Mouse (Mus musculus): Measurements from ENCODE around the gene Olfr576. TPM values are rescaled to one million over a fixed set of nuclear protein-coding genes. Genes with fewer than 3 reads are reported as not detected.

The Olfr576 gene
- polyA plus RNA-seq, 1 experiment from 2014 or later: not detected

GRCm38 (mm10) chr7:102943417-102943816 lies 19.0 kb upstream of the Olfr576 start:
- no peak overlapping the region for H3K9ac ChIP-seq (ENCODE audit: low read length)
- ATAC-seq (ENCODE audit: insufficient number of reproducible peaks, low FRiP score, low TSS enrichment, low read depth) (no peak), DNase-seq (ENCODE audit: low spot score) (no peak)
- no peak overlapping the region for H3K4me2 ChIP-seq (ENCODE audit: low read depth, severe bottlenecking)
- 91% methylated on average over 1 of the region's 1 CpGs for WGBS
- no peaks in the 10 kb centered on the region for H3K9me3 ChIP-seq (ENCODE audit: control insufficient read depth, low read length)
- H3K27me3 ChIP-seq (ENCODE audit: control insufficient read depth, insufficient read depth, low read length): no peaks in the 10 kb centered on the region
- H3K4me1 ChIP-seq (ENCODE audit: control insufficient read depth, insufficient read depth, low read length): no peaks in the 10 kb centered on the region
- no peak overlapping the region for H3K4me3 ChIP-seq (ENCODE audit: low read depth, low read length)
- H3K27ac ChIP-seq (replicated peaks; ENCODE audit: low read depth, low read length): no peak overlapping the region
- H3K36me3 ChIP-seq (ENCODE audit: control insufficient read depth, insufficient read depth, low read length): no peaks in the 10 kb centered on the region

DNA sequence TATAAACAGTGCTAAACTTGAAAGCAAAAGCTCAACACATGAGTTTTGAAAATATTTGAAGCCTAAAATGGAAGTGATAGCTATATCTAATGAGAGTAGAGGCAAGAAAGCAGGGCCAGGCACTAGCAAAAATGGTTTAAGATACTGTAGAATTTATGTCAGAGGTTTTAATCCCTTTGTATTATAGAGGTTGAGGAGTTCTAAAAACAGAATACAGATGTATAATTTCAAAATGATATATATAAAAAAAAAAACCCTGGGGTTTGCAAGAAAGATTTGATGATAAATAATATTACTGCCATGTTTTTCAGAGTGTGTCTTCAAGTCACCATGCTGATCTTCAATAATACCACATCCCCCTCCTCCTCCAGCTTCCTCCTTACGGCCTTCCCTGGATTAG lies 14.3 kb upstream of the Olfr576 start, which contains the start of gene Olfr574:
TSS of gene Olfr574 (plus strand) at position 301 of the 400 bp plus-strand sequence.
- no peak for DNase-seq (ENCODE audit: low spot score)
- Histone ChIP-seq H3K27ac (replicated peaks; ENCODE audit: low read depth, low read length) (no peak within 1 kb of the TSS), H3K27me3 (ENCODE audit: control insufficient read depth, insufficient read depth, low read length) (no peaks in the 10 kb centered on the region), H3K9ac (ENCODE audit: low read length) (no peak within 1 kb of the TSS), H3K9me3 (ENCODE audit: control insufficient read depth, low read length) (no peaks in the 10 kb centered on the region), H3K4me1 (ENCODE audit: control insufficient read depth, insufficient read depth, low read length) (no peaks in the 10 kb centered on the region), H3K4me3 (ENCODE audit: low read depth, low read length) (no peak within 1 kb of the TSS), H3K4me2 (ENCODE audit: low read depth, severe bottlenecking) (no peak within 1 kb of the TSS), H3K36me3 (ENCODE audit: control insufficient read depth, insufficient read depth, low read length) (no peaks in the 10 kb centered on the region)
- WGBS: 88% methylated on average over 1 of the region's 1 CpGs
- no peak for ATAC-seq (ENCODE audit: insufficient number of reproducible peaks, low FRiP score, low TSS enrichment, low read depth)

GRCm38 (mm10) chr7:102950732-102951131 lies 11.7 kb upstream of the Olfr576 start:
- no peak overlapping the region for H3K9ac ChIP-seq (ENCODE audit: low read length)
- no peak for ATAC-seq (ENCODE audit: insufficient number of reproducible peaks, low FRiP score, low TSS enrichment, low read depth)
- no peaks in the 10 kb centered on the region for H3K27me3 ChIP-seq (ENCODE audit: control insufficient read depth, insufficient read depth, low read length)
- no peak for DNase-seq (ENCODE audit: low spot score)
- WGBS: 74% methylated on average over 1 of the region's 1 CpGs
- no peaks in the 10 kb centered on the region for H3K4me1 ChIP-seq (ENCODE audit: control insufficient read depth, insufficient read depth, low read length)
- no peak overlapping the region for H3K27ac ChIP-seq (replicated peaks; ENCODE audit: low read depth, low read length)
- no peaks in the 10 kb centered on the region for H3K36me3 ChIP-seq (ENCODE audit: control insufficient read depth, insufficient read depth, low read length)
- H3K4me3 ChIP-seq (ENCODE audit: low read depth, low read length): no peak overlapping the region
- no peak overlapping the region for H3K4me2 ChIP-seq (ENCODE audit: low read depth, severe bottlenecking)
- H3K9me3 ChIP-seq (ENCODE audit: control insufficient read depth, low read length): no peaks in the 10 kb centered on the region

GRCm38 (mm10) chr7:102958137-102958536 lies 4.3 kb upstream of the Olfr576 start:
- ATAC-seq (ENCODE audit: insufficient number of reproducible peaks, low FRiP score, low TSS enrichment, low read depth) (no peak), DNase-seq (ENCODE audit: low spot score) (no peak)
- H3K9ac ChIP-seq (ENCODE audit: low read length): no peak overlapping the region
- WGBS: 76% methylated on average over 3 of the region's 3 CpGs
- H3K27me3 ChIP-seq (ENCODE audit: control insufficient read depth, insufficient read depth, low read length): no peaks in the 10 kb centered on the region
- no peaks in the 10 kb centered on the region for H3K9me3 ChIP-seq (ENCODE audit: control insufficient read depth, low read length)
- no peak overlapping the region for H3K27ac ChIP-seq (replicated peaks; ENCODE audit: low read depth, low read length)
- H3K4me3 ChIP-seq (ENCODE audit: low read depth, low read length): no peak overlapping the region
- H3K36me3 ChIP-seq (ENCODE audit: control insufficient read depth, insufficient read depth, low read length): no peaks in the 10 kb centered on the region
- no peaks in the 10 kb centered on the region for H3K4me1 ChIP-seq (ENCODE audit: control insufficient read depth, insufficient read depth, low read length)
- H3K4me2 ChIP-seq (ENCODE audit: low read depth, severe bottlenecking): no peak overlapping the region

DNA sequence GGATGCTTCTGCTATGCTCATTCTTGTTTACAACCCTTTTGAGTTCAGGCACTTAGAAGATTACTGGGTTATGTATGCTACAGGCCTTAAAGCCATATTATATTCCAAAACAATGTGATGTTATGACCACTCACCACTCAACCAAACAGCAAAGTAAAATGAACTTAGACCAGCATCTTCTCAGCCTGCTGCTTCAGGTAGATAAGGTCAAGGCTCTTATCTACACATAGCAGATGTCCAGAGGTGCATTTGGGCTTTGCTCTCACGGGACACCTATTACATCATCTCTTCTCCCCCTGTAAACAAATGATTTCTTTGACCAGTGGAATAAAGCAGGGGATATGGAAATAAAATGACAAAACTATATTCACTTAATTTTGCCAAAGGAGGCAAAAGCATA lies 3.9 kb upstream of the Olfr576 start, which contains the start of gene Olfr575:
TSS of gene Olfr575 (minus strand) at position 183 of the 400 bp plus-strand sequence.
- 70% methylated on average over 1 of the region's 1 CpGs for WGBS
- Histone ChIP-seq H3K36me3 (ENCODE audit: control insufficient read depth, insufficient read depth, low read length) (no peaks in the 10 kb centered on the region), H3K9ac (ENCODE audit: low read length) (no peak within 1 kb of the TSS), H3K4me3 (ENCODE audit: low read depth, low read length) (no peak within 1 kb of the TSS), H3K9me3 (ENCODE audit: control insufficient read depth, low read length) (no peaks in the 10 kb centered on the region), H3K27ac (replicated peaks; ENCODE audit: low read depth, low read length) (no peak within 1 kb of the TSS), H3K4me2 (ENCODE audit: low read depth, severe bottlenecking) (no peak within 1 kb of the TSS), H3K4me1 (ENCODE audit: control insufficient read depth, insufficient read depth, low read length) (no peaks in the 10 kb centered on the region), H3K27me3 (ENCODE audit: control insufficient read depth, insufficient read depth, low read length) (no peaks in the 10 kb centered on the region)
- ATAC-seq (ENCODE audit: insufficient number of reproducible peaks, low FRiP score, low TSS enrichment, low read depth) (no peak), DNase-seq (ENCODE audit: low spot score) (no peak)

- 40% methylated on average over 1 of the region's 1 CpGs for WGBS
- Histone ChIP-seq H3K4me2 (ENCODE audit: low read depth, severe bottlenecking) (no peak overlapping the region), H3K4me1 (ENCODE audit: control insufficient read depth, insufficient read depth, low read length) (no peaks in the 10 kb centered on the region), H3K27ac (replicated peaks; ENCODE audit: low read depth, low read length) (no peak overlapping the region), H3K9me3 (ENCODE audit: control insufficient read depth, low read length) (no peaks in the 10 kb centered on the region), H3K27me3 (ENCODE audit: control insufficient read depth, insufficient read depth, low read length) (no peaks in the 10 kb centered on the region), H3K9ac (ENCODE audit: low read length) (no peak overlapping the region), H3K36me3 (ENCODE audit: control insufficient read depth, insufficient read depth, low read length) (no peaks in the 10 kb centered on the region), H3K4me3 (ENCODE audit: low read depth, low read length) (no peak overlapping the region)
- DNase-seq (ENCODE audit: low spot score) (no peak), ATAC-seq (ENCODE audit: insufficient number of reproducible peaks, low FRiP score, low TSS enrichment, low read depth) (no peak)
Observed at GRCm38 (mm10) chr7:102974399-102974798, 11.9 kb downstream of the Olfr576 start.

DNA sequence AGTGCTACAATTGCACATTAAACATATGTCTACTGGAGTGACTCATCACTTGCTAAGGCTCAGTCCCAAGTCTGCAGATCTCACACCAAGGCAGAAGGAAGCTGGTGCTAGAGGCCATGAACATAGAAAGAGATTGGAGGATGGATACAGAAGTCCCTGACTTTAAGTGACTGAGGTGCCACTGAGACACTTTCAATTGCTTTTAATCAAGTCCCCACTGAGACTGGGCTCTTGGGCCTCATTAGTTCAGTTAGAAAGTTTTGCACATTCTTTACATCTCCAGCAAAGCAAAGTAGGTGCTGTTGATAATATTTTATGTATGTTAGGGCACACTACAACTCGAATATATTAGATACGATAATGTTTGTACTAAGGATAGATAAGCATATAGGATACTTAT lies 13.4 kb downstream of the Olfr576 start, which contains the start of gene Olfr577:
TSS of gene Olfr577 (minus strand) at position 101 of the 400 bp plus-strand sequence.
- H3K4me2 ChIP-seq (ENCODE audit: low read depth, severe bottlenecking): no peak within 1 kb of the TSS
- H3K9ac ChIP-seq (ENCODE audit: low read length): no peak within 1 kb of the TSS
- no peaks in the 10 kb centered on the region for H3K27me3 ChIP-seq (ENCODE audit: control insufficient read depth, insufficient read depth, low read length)
- DNase-seq (ENCODE audit: low spot score) (no peak), ATAC-seq (ENCODE audit: insufficient number of reproducible peaks, low FRiP score, low TSS enrichment, low read depth) (no peak)
- H3K4me3 ChIP-seq (ENCODE audit: low read depth, low read length): no peak within 1 kb of the TSS
- WGBS: 85% methylated on average over 2 of the region's 2 CpGs
- no peak within 1 kb of the TSS for H3K27ac ChIP-seq (replicated peaks; ENCODE audit: low read depth, low read length)
- no peaks in the 10 kb centered on the region for H3K36me3 ChIP-seq (ENCODE audit: control insufficient read depth, insufficient read depth, low read length)
- H3K4me1 ChIP-seq (ENCODE audit: control insufficient read depth, insufficient read depth, low read length): no peaks in the 10 kb centered on the region
- H3K9me3 ChIP-seq (ENCODE audit: control insufficient read depth, low read length): no peaks in the 10 kb centered on the region

DNA sequence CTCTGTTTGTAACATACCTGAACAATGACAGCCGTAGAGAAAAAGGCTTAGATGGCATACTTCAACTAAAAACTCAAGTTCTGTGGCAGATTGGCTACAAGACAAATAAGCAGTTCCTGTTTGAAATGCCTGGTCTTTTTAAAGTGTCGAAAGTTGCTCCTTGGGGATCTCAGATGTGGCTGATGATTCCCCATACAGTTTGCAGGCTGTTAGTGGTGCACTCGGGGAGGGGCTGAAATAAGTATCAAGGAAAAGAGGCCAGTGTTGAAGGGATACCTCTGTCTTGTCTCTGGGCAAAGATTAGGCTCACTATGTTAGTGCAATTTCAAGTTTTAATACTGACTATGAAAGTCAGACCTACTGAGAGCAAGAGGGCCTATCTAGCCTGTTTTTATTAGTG lies 26.8 kb downstream of the Olfr576 start, which contains the start of gene Olfr578:
TSS of gene Olfr578 (minus strand) at position 101 of the 400 bp plus-strand sequence.
- H3K27me3 ChIP-seq (ENCODE audit: control insufficient read depth, insufficient read depth, low read length): no peaks in the 10 kb centered on the region
- WGBS: 78% methylated on average over 3 of the region's 3 CpGs
- no peaks in the 10 kb centered on the region for H3K36me3 ChIP-seq (ENCODE audit: control insufficient read depth, insufficient read depth, low read length)
- H3K9ac ChIP-seq (ENCODE audit: low read length): no peak within 1 kb of the TSS
- no peak within 1 kb of the TSS for H3K4me3 ChIP-seq (ENCODE audit: low read depth, low read length)
- no peaks in the 10 kb centered on the region for H3K4me1 ChIP-seq (ENCODE audit: control insufficient read depth, insufficient read depth, low read length)
- ATAC-seq (ENCODE audit: insufficient number of reproducible peaks, low FRiP score, low TSS enrichment, low read depth) (no peak), DNase-seq (ENCODE audit: low spot score) (no peak)
- H3K9me3 ChIP-seq (ENCODE audit: control insufficient read depth, low read length): no peaks in the 10 kb centered on the region
- no peak within 1 kb of the TSS for H3K4me2 ChIP-seq (ENCODE audit: low read depth, severe bottlenecking)
- no peak within 1 kb of the TSS for H3K27ac ChIP-seq (replicated peaks; ENCODE audit: low read depth, low read length)
